Mouse (Mus musculus): Measurements from ENCODE around the gene Sprr4.
"Not testable (repeated sequence)": the region's sequence is repeated elsewhere in the genome, so short reads cannot be mapped to it uniquely, and the experiment has no call there.

Sprr4 gene

GRCm38 (mm10) chr3:92500393-92500792, at the start of gene Sprr4:
Gene Sprr4, minus strand, starts transcription at chr3:92500493.
- DNase-seq (ENCODE audit: low spot score in 2 of 2), result no peak

GRCm38 (mm10) chr3:92534411-92534810, 34.1 kb upstream of the Sprr4 start, which contains the start of gene 2310046K23Rik:
Gene 2310046K23Rik, minus strand, starts transcription at chr3:92534511.
- no peak for DNase-seq (ENCODE audit: low spot score in 2 of 2)

GRCm38 (mm10) chr3:92512325-92512724, 12.0 kb upstream of the Sprr4 start:
- no peak for DNase-seq (ENCODE audit: low spot score in 2 of 2)

- DNase-seq (ENCODE audit: low spot score in 2 of 2), result no peak
Observed at GRCm38 (mm10) chr3:92510786-92511185, 10.5 kb upstream of the Sprr4 start.

GRCm38 (mm10) chr3:92508185-92508584, 7.9 kb upstream of the Sprr4 start:
- no peak for DNase-seq (ENCODE audit: low spot score in 2 of 2)

- DNase-seq (ENCODE audit: low spot score in 2 of 2), result no peak
Observed at GRCm38 (mm10) chr3:92503528-92503927, 3.2 kb upstream of the Sprr4 start.

GRCm38 (mm10) chr3:92490262-92490661, 10.0 kb downstream of the Sprr4 start:
- not testable (repeated sequence) for DNase-seq (ENCODE audit: low spot score in 2 of 2)

- DNase-seq (ENCODE audit: low spot score in 2 of 2), result no peak
Observed at GRCm38 (mm10) chr3:92486307-92486706, 14.0 kb downstream of the Sprr4 start.

GRCm38 (mm10) chr3:92485863-92486262, 14.4 kb downstream of the Sprr4 start, which contains the start of gene Sprr1a:
Gene Sprr1a, minus strand, starts transcription at chr3:92485895.
- DNase-seq (ENCODE audit: low spot score in 2 of 2), result no peak

- not testable (repeated sequence) for DNase-seq (ENCODE audit: low spot score in 2 of 2)
Observed at GRCm38 (mm10) chr3:92481249-92481648, 19.0 kb downstream of the Sprr4 start.

GRCm38 (mm10) chr3:92470111-92470510, 30.2 kb downstream of the Sprr4 start:
- no peak for DNase-seq (ENCODE audit: low spot score in 2 of 2)

- DNase-seq (ENCODE audit: low spot score in 2 of 2), result no peak
Observed at GRCm38 (mm10) chr3:92467424-92467823, 32.9 kb downstream of the Sprr4 start.

- no peak for DNase-seq (ENCODE audit: low spot score in 2 of 2)
Observed at GRCm38 (mm10) chr3:92466576-92466975, 33.7 kb downstream of the Sprr4 start.

- no peak for DNase-seq (ENCODE audit: low spot score in 2 of 2)
Observed at GRCm38 (mm10) chr3:92458620-92459019, 41.7 kb downstream of the Sprr4 start, which contains the start of gene Sprr3. Gene Sprr3, minus strand, starts transcription at chr3:92458720.

- no peak for DNase-seq (ENCODE audit: low spot score in 2 of 2)
Observed at GRCm38 (mm10) chr3:92455151-92455550, 45.1 kb downstream of the Sprr4 start.
